Comparison of ENCODE assay signal across 8 mouse cellular contexts in the genomic region with DNA sequence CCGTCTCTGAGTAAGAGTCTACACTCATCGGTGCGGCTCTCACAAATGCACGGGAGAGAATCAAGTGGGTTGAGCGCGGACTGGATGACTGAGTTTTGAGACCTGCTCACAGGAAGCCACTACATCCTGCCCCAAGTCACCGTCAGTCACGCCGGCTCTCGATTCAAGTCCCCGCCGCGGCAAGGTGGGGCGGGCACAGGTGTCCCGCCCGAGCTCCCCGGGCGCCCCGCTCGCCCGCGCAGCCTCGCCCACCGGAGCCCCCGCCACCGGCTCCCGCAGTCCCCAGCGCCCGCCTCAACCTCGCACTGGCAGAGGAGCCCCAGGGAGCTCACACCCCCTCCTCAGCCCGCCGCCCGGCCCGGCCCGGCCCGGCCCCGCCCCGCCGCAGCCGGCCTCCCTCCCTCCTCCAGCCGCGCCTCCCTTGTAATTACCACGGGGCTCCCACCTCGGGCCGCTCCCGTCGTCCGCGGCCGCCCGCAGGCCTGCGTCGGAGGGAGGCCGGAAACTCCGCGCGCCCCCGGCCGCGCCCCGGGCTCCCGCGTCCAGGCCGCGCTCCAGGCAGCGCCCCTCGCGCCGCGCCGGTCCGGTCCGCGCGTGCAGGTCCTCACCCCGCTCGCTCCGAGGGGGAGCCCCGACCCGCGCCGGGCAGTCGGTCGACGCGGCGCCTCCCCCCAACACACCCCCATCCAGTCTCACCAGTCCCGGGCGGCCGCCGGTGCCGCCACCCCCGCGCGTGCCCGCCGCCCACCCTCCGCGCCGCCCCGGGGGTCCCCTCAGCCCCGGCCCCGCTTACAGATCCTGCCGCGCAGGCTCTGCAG. TPM values are rescaled to one million over a fixed set of nuclear protein-coding genes. Genes with fewer than 3 reads are reported as not detected.
DNase-seq lines count a peak whose midpoint lies in the region; TF ChIP-seq lines count a peak whose summit lies in the region.

No protein-coding gene starts in this region.

- peaks cover 38% of the 10 kb centered on the region for H3K27me3 ChIP-seq in forebrain, embryonic 10.5 days (ENCODE audit: poor library complexity, severe bottlenecking)

- peak; percentile 38 for DNase-seq in ES-E14 (ENCODE audit: low read depth, low spot score)
- peak; percentile 69 for DNase-seq in brain, embryonic 14.5 days (ENCODE audit: low read depth)
- peak; percentile 71 for DNase-seq in forebrain, embryonic 10.5 days (ENCODE audit: extremely low spot score, low spot score)
- peak; percentile 59 for DNase-seq in heart, postnatal 10 days
- peak; percentile 59 to 78 for DNase-seq in kidney, postnatal 36 days
- peak; percentile 57 for DNase-seq in lung, postnatal 25 days (ENCODE audit: low spot score)
- peak; percentile 67 for DNase-seq in retina, embryonic 14.5 days (ENCODE audit: low spot score)
- peak; percentile 85 for DNase-seq in thymus, postnatal 4 days

- TF ChIP-seq POLR2A in brain, embryonic 14.5 days (IDR thresholded peaks at IDR 0.05; ENCODE audit: borderline replicate concordance, extremely low read depth, insufficient read depth, insufficient read length, poor library complexity, severe bottlenecking) = peak; percentile 9; the same call in 1 of the 2 replicates

- intact Hi-C loops in heart, postnatal 10 days (cut with DNase I) = loop anchor here (5.0 kb wide), 1 partner anchor 37 kb away; no protein-coding TSS in a partner anchor

- no peaks in the 10 kb centered on the region for H3K9me3 ChIP-seq in ES-E14 (ENCODE audit: control insufficient read depth, insufficient read depth, low read depth, low read length)
- no peaks in the 10 kb centered on the region for H3K9me3 ChIP-seq in forebrain, embryonic 10.5 days

- peaks cover 2 to 3% of the 10 kb centered on the region in 2 experiments; a peak in 1 of 4 replicates for H3K4me1 ChIP-seq in ES-E14 (ENCODE audit: control insufficient read depth in 2 of 2, insufficient read depth in 2 of 2, low read length in 2 of 2, poor library complexity in 1 of 2)
- peaks cover 49% of the 10 kb centered on the region for H3K4me1 ChIP-seq in forebrain, embryonic 10.5 days

- TF ChIP-seq CTCF in brain, embryonic 14.5 days (IDR thresholded peaks at IDR 0.05; ENCODE audit: borderline replicate concordance, extremely low read depth, insufficient read depth, insufficient read length) = no peak

- H3K9ac ChIP-seq in ES-E14 (ENCODE audit: insufficient read depth, low read depth, low read length, poor library complexity, severe bottlenecking) = peak overlapping the region; percentile 82

- no peaks in the 10 kb centered on the region for H3K36me3 ChIP-seq in ES-E14 (ENCODE audit: control insufficient read depth, insufficient read depth, low read length, poor library complexity, severe bottlenecking)
- H3K36me3 ChIP-seq in forebrain, embryonic 10.5 days (replicated peaks) = no peaks in the 10 kb centered on the region

- under 1% methylated on average over 83 of the region's 105 CpGs for WGBS in forebrain, embryonic 10.5 days

- in situ Hi-C loops in ES-E14 (cut with MboI; ENCODE audit: low sequenced_read_pairs in 2 of 2, unreplicated experiment in 2 of 2) = no loop called here

- peak overlapping the region; percentile 59; the same call in 1 of the 2 replicates for H3K27ac ChIP-seq in ES-E14 (ENCODE audit: insufficient read depth, low read depth, low read length, poor library complexity, severe bottlenecking)
- peak overlapping the region; percentile 98 for H3K27ac ChIP-seq in forebrain, embryonic 10.5 days

- peak overlapping the region; percentile 68 to 94 for H3K4me3 ChIP-seq in ES-E14 (ENCODE audit: insufficient read depth in 1 of 2, low read depth in 1 of 2, low read length in 2 of 2, poor library complexity in 1 of 2, severe bottlenecking in 1 of 2)
- H3K4me3 ChIP-seq in forebrain, embryonic 10.5 days = peak overlapping the region; percentile 96

TF ChIP-seq in ES-E14, 5 proteins besides CTCF, POLR2A, EP300 and RAD21:
- TF ChIP-seq HCFC1 (IDR thresholded peaks at IDR 0.05; ENCODE audit: borderline replicate concordance, insufficient read depth, low read length) (no peak), CHD2 (IDR thresholded peaks at IDR 0.05; ENCODE audit: low read depth, low read length) (no peak), ZC3H11A (IDR thresholded peaks at IDR 0.05; ENCODE audit: borderline replicate concordance, low read depth, low read length) (no peak)

RNA-seq across cellular contexts. Expression of a gene that starts 0.6 kb away (rescaled TPM):
- total RNA-seq in ES-E14 (2012; rRNA removed) = 8.4 and 9.7 TPM in 2 replicates
- polyA plus RNA-seq in brain, embryonic 14.5 days (2012; rRNA removed) = 7.5 and 10.7 TPM in 2 replicates
- 11.7 and 13.3 TPM in 2 replicates for polyA plus RNA-seq in forebrain, embryonic 10.5 days (2016; fragmentation: Nextera tagmentation; extraction: Ambion mirVana)
- 1 to 10 TPM; 7.6 to 8.3 TPM for total RNA-seq in heart, postnatal 10 days (2021)

Comparison
In these comparisons a context has a peak if more than half of its experiments do, and no peak if none do; other contexts are left out.
1. Peak in every context shown above with its lines: DNase-seq, H3K4me3 ChIP-seq and H3K27ac ChIP-seq.